Mouse (Mus musculus): ENCODE measurements at regions not wholly inside any gene's neighbourhood (a gene's known extent, or its start where the extent isn't known, plus 50 kb on each side); places are given as distances from the start of the nearest gene placed in this dataset.

GRCm38 (mm10) chr14:102142720-102143119 is 413.0 kb downstream of the Lmo7 start:
- Histone ChIP-seq H3K4me3 (replicated peaks) (no peak overlapping the region), H3K27ac (replicated peaks) (no peak overlapping the region), H3K9me3 (replicated peaks) (no peaks in the 10 kb centered on the region), H3K36me3 (no peaks in the 10 kb centered on the region), H3K4me1 (no peaks in the 10 kb centered on the region), H3K4me2 (replicated peaks) (no peak overlapping the region), H3K9ac (no peak overlapping the region), H3K27me3 (no peaks in the 10 kb centered on the region)
- no peak for ATAC-seq (ENCODE audit: insufficient number of reproducible peaks, low FRiP score, low TSS enrichment, low read depth)
- WGBS = 41% methylated on average over 2 of the region's 2 CpGs

GRCm38 (mm10) chr14:102138936-102139335 is 409.2 kb downstream of the Lmo7 start:
- Histone ChIP-seq H3K27me3 (no peaks in the 10 kb centered on the region), H3K9me3 (replicated peaks) (no peaks in the 10 kb centered on the region), H3K4me3 (replicated peaks) (no peak overlapping the region), H3K36me3 (no peaks in the 10 kb centered on the region), H3K4me2 (replicated peaks) (no peak overlapping the region), H3K4me1 (no peaks in the 10 kb centered on the region), H3K9ac (no peak overlapping the region), H3K27ac (replicated peaks) (no peak overlapping the region)
- WGBS = 81% methylated on average over 1 of the region's 1 CpGs
- no peak for ATAC-seq (ENCODE audit: insufficient number of reproducible peaks, low FRiP score, low TSS enrichment, low read depth)

- Histone ChIP-seq H3K4me2 (replicated peaks) (no peak overlapping the region), H3K9me3 (replicated peaks) (no peaks in the 10 kb centered on the region), H3K27me3 (no peaks in the 10 kb centered on the region), H3K36me3 (no peaks in the 10 kb centered on the region), H3K9ac (no peak overlapping the region), H3K27ac (replicated peaks) (no peak overlapping the region), H3K4me1 (no peaks in the 10 kb centered on the region), H3K4me3 (replicated peaks) (no peak overlapping the region)
- 62% methylated on average over 3 of the region's 3 CpGs for WGBS
- no peak for ATAC-seq (ENCODE audit: insufficient number of reproducible peaks, low FRiP score, low TSS enrichment, low read depth)
These were observed 388.4 kb downstream of the Lmo7 start for GRCm38 (mm10) chr14:102118166-102118565.

DNA sequence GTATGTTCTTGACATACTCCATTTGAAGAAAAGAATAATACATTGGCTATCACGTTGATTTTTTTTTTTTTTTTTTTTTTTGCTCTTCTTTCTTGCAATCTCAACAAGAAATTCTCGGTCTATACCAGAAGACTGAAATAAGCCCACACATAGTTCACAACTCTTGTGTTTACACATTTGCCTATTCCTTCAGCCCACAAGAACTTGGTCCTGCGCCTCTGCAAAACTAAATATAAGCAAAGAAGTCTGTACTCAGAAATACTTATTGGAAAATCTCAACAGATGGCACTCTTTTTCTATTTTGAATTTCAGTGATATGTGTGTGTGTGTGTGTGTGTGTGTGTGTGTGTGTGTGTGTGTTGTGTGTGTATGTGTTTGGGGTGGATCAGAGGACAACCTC is 376.4 kb downstream of the Lmo7 start:
- Histone ChIP-seq H3K9ac (no peak overlapping the region), H3K4me1 (no peaks in the 10 kb centered on the region), H3K27me3 (no peaks in the 10 kb centered on the region), H3K9me3 (replicated peaks) (no peaks in the 10 kb centered on the region), H3K4me3 (replicated peaks) (no peak overlapping the region), H3K27ac (replicated peaks) (no peak overlapping the region), H3K36me3 (no peaks in the 10 kb centered on the region), H3K4me2 (replicated peaks) (no peak overlapping the region)
- ATAC-seq (ENCODE audit: insufficient number of reproducible peaks, low FRiP score, low TSS enrichment, low read depth) = no peak
- 82% methylated on average over 3 of the region's 3 CpGs for WGBS

GRCm38 (mm10) chr14:102094105-102094504 is 364.3 kb downstream of the Lmo7 start:
- Histone ChIP-seq H3K27me3 (no peaks in the 10 kb centered on the region), H3K4me1 (no peaks in the 10 kb centered on the region), H3K27ac (replicated peaks) (no peak overlapping the region), H3K9me3 (replicated peaks) (no peaks in the 10 kb centered on the region), H3K36me3 (no peaks in the 10 kb centered on the region), H3K4me2 (replicated peaks) (no peak overlapping the region), H3K4me3 (replicated peaks) (no peak overlapping the region), H3K9ac (no peak overlapping the region)
- WGBS = 70% methylated on average over 1 of the region's 1 CpGs
- no peak for ATAC-seq (ENCODE audit: insufficient number of reproducible peaks, low FRiP score, low TSS enrichment, low read depth)

- H3K27ac ChIP-seq (replicated peaks) = no peak overlapping the region
- no peaks in the 10 kb centered on the region for H3K4me1 ChIP-seq
- no peak for ATAC-seq (ENCODE audit: insufficient number of reproducible peaks, low FRiP score, low TSS enrichment, low read depth)
- no peak overlapping the region for H3K4me3 ChIP-seq (replicated peaks)
- no peaks in the 10 kb centered on the region for H3K36me3 ChIP-seq
- no peaks in the 10 kb centered on the region for H3K27me3 ChIP-seq
- no peaks in the 10 kb centered on the region for H3K9me3 ChIP-seq (replicated peaks)
- no peak overlapping the region for H3K4me2 ChIP-seq (replicated peaks)
- no peak overlapping the region for H3K9ac ChIP-seq
- 79% methylated on average over 6 of the region's 6 CpGs for WGBS
These were observed 362.8 kb downstream of the Lmo7 start for GRCm38 (mm10) chr14:102092557-102092956.

- Histone ChIP-seq H3K36me3 (no peaks in the 10 kb centered on the region), H3K4me1 (no peaks in the 10 kb centered on the region), H3K4me3 (replicated peaks) (no peak overlapping the region), H3K27me3 (no peaks in the 10 kb centered on the region), H3K9me3 (replicated peaks) (no peaks in the 10 kb centered on the region), H3K9ac (no peak overlapping the region), H3K27ac (replicated peaks) (no peak overlapping the region), H3K4me2 (replicated peaks) (no peak overlapping the region)
- WGBS = 15% methylated on average over 3 of the region's 3 CpGs
- no peak for ATAC-seq (ENCODE audit: insufficient number of reproducible peaks, low FRiP score, low TSS enrichment, low read depth)
These were observed 319.2 kb downstream of the Lmo7 start for GRCm38 (mm10) chr14:102048932-102049331.

GRCm38 (mm10) chr14:102048485-102048884 is 318.7 kb downstream of the Lmo7 start:
- no peak overlapping the region for H3K4me2 ChIP-seq (replicated peaks)
- WGBS = 58% methylated on average over 2 of the region's 3 CpGs
- H3K36me3 ChIP-seq = no peaks in the 10 kb centered on the region
- H3K4me1 ChIP-seq = no peaks in the 10 kb centered on the region
- H3K4me3 ChIP-seq (replicated peaks) = no peak overlapping the region
- ATAC-seq (ENCODE audit: insufficient number of reproducible peaks, low FRiP score, low TSS enrichment, low read depth) = no peak
- no peaks in the 10 kb centered on the region for H3K27me3 ChIP-seq
- H3K9me3 ChIP-seq (replicated peaks) = no peaks in the 10 kb centered on the region
- no peak overlapping the region for H3K9ac ChIP-seq
- H3K27ac ChIP-seq (replicated peaks) = no peak overlapping the region

- Histone ChIP-seq H3K4me2 (replicated peaks) (no peak overlapping the region), H3K27ac (replicated peaks) (no peak overlapping the region), H3K4me3 (replicated peaks) (no peak overlapping the region), H3K9me3 (replicated peaks) (no peaks in the 10 kb centered on the region), H3K36me3 (no peaks in the 10 kb centered on the region), H3K9ac (no peak overlapping the region), H3K27me3 (no peaks in the 10 kb centered on the region), H3K4me1 (no peaks in the 10 kb centered on the region)
- ATAC-seq (ENCODE audit: insufficient number of reproducible peaks, low FRiP score, low TSS enrichment, low read depth) = no peak
- 90% methylated on average over 2 of the region's 2 CpGs for WGBS
These were observed 308.4 kb downstream of the Lmo7 start for GRCm38 (mm10) chr14:102038145-102038544.

- 82% methylated on average over 5 of the region's 5 CpGs for WGBS
- Histone ChIP-seq H3K27ac (replicated peaks) (no peak overlapping the region), H3K9ac (no peak overlapping the region), H3K4me3 (replicated peaks) (no peak overlapping the region), H3K36me3 (no peaks in the 10 kb centered on the region), H3K4me2 (replicated peaks) (no peak overlapping the region), H3K27me3 (no peaks in the 10 kb centered on the region), H3K4me1 (no peaks in the 10 kb centered on the region), H3K9me3 (replicated peaks) (no peaks in the 10 kb centered on the region)
- no peak for ATAC-seq (ENCODE audit: insufficient number of reproducible peaks, low FRiP score, low TSS enrichment, low read depth)
These were observed 307.7 kb downstream of the Lmo7 start for GRCm38 (mm10) chr14:102037487-102037886.

DNA sequence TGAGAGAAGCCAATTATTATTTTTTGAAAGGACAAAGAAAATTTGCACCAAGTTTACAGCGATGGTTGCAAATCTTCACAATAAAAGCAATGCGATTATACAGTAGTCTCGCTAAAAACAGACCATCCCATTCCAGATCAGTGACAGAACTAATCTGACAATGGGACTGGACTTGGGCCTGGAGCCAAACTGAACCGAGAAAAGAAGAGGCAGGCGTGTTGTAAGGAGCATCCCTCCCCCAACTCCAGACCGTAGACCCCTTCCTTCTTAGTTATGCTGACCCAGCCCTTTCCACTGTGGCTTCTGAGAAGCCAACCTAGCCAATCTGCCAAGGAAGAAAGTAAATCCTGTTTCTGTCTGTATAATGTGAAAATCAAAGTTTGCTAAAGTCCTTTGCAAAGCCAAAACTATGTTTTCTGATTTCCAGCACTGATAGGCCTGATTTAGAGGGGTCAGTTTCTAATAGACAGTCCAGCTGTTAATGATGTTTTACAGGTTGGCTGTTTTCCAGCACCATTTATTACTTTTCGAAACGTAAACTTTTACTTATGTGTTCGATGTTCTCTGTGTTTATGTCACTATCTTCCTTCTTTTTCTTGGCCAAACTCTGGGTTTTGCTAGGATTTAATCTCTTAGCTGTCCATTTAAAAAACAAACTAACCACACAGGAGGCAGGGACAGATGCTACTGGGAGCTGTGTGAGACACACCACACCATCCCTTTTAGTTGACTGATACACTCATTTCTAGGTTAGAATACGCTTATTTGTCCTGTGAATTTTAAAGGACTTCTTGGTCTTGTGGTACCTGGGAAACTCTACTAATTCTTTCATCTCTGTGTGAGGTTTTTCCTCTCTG is 301.5 kb downstream of the Lmo7 start:
- H3K9ac ChIP-seq = no peak overlapping the region
- H3K4me1 ChIP-seq = no peaks in the 10 kb centered on the region
- no peak overlapping the region for H3K4me3 ChIP-seq (replicated peaks)
- no peaks in the 10 kb centered on the region for H3K27me3 ChIP-seq
- H3K36me3 ChIP-seq = no peaks in the 10 kb centered on the region
- no peak overlapping the region for H3K4me2 ChIP-seq (replicated peaks)
- no peak overlapping the region for H3K27ac ChIP-seq (replicated peaks)
- no peak for ATAC-seq (ENCODE audit: insufficient number of reproducible peaks, low FRiP score, low TSS enrichment, low read depth)
- WGBS = 62% methylated on average over 10 of the region's 10 CpGs
- H3K9me3 ChIP-seq (replicated peaks) = no peaks in the 10 kb centered on the region

GRCm38 (mm10) chr14:102024646-102025045 is 294.9 kb downstream of the Lmo7 start:
- Histone ChIP-seq H3K9me3 (replicated peaks) (no peaks in the 10 kb centered on the region), H3K27me3 (no peaks in the 10 kb centered on the region), H3K4me3 (replicated peaks) (no peak overlapping the region), H3K4me2 (replicated peaks) (no peak overlapping the region), H3K9ac (no peak overlapping the region), H3K27ac (replicated peaks) (no peak overlapping the region), H3K36me3 (no peaks in the 10 kb centered on the region), H3K4me1 (no peaks in the 10 kb centered on the region)
- ATAC-seq (ENCODE audit: insufficient number of reproducible peaks, low FRiP score, low TSS enrichment, low read depth) = no peak
- WGBS = 25% methylated on average over 3 of the region's 3 CpGs
